In the genomic region with DNA sequence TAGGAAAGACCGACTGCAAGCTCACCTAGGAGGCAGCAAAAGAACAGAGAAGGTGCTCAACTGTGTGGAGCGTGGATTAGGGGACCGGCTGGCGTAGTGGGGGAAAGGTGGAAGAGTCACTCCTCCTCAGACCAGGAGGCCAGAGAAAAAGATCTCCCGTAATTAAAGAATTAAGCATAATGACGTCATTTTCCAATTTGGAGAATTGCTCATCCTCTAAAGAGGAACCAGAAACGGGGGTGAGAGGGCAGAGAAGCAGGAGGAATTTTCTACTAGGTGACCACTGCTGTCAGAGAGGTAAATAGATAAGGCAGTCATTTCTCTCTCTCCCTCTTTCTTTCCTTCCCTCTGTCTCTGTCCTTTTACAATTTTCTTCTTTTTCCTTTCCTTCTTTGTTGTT, we compare ENCODE assay signal across 32 mouse cellular contexts.
"Had no signal": no experiment of that assay in that cellular context is flagged by ENCODE, and none has a peak within 500 bp of the region (broad histone marks: within the 10 kb centered on the region; RNA-seq: fewer than 3 reads in every experiment).

No protein-coding gene starts in this region.

- ATAC-seq: liver, embryonic 12.5 days; liver, postnatal 0 days; lung, postnatal 0 days; midbrain, embryonic 13.5 days; midbrain, embryonic 15.5 days; midbrain, embryonic 16.5 days had no signal

- DNase-seq: left cerebral cortex, postnatal 4 days; liver; liver, embryonic 13.5 days; liver, postnatal 0 days; lung, adult 18-20 months; lung, adult 2 months; lung, embryonic 14.5 days; lung, postnatal 10 days; lung, postnatal 14 days; lung, postnatal 36 days; lung, postnatal 4 days; midbrain, embryonic 14.5 days had no signal

- H3K27me3 ChIP-seq: limb, embryonic 12.5 days; limb, embryonic 13.5 days; limb, embryonic 15.5 days; liver, embryonic 15.5 days; lung, embryonic 15.5 days; midbrain, embryonic 12.5 days; midbrain, embryonic 13.5 days had no signal

- H3K36me3 ChIP-seq: limb, embryonic 10.5 days; limb, embryonic 12.5 days; limb, embryonic 13.5 days; limb, embryonic 15.5 days; liver, embryonic 12.5 days; liver, embryonic 13.5 days; liver, embryonic 15.5 days; lung, embryonic 15.5 days; midbrain, embryonic 10.5 days; midbrain, embryonic 12.5 days; midbrain, embryonic 13.5 days; midbrain, embryonic 15.5 days had no signal

- H3K9ac ChIP-seq: limb, embryonic 12.5 days; limb, embryonic 13.5 days; limb, embryonic 15.5 days; liver, embryonic 12.5 days; liver, embryonic 13.5 days; liver, embryonic 14.5 days; liver, embryonic 15.5 days; liver, postnatal 0 days; lung, embryonic 14.5 days; lung, embryonic 15.5 days; midbrain, embryonic 12.5 days; midbrain, embryonic 13.5 days; midbrain, embryonic 15.5 days had no signal

- H3K27ac ChIP-seq: left cerebral cortex, adult 2 months; limb, embryonic 10.5 days; limb, embryonic 12.5 days; limb, embryonic 13.5 days; limb, embryonic 15.5 days; liver, embryonic 12.5 days; liver, embryonic 13.5 days; liver, embryonic 14.5 days; liver, embryonic 15.5 days; lung, embryonic 15.5 days; macrophage; midbrain, embryonic 10.5 days; midbrain, embryonic 12.5 days; midbrain, embryonic 13.5 days; midbrain, embryonic 15.5 days had no signal

- H3K4me2 ChIP-seq: limb, embryonic 12.5 days; limb, embryonic 13.5 days; limb, embryonic 15.5 days; liver, embryonic 11.5 days; liver, embryonic 12.5 days; liver, embryonic 13.5 days; liver, embryonic 15.5 days; lung, embryonic 14.5 days; lung, embryonic 15.5 days; midbrain, embryonic 11.5 days; midbrain, embryonic 12.5 days; midbrain, embryonic 13.5 days; midbrain, embryonic 15.5 days had no signal

- H3K4me1 ChIP-seq: limb, embryonic 13.5 days; lung, embryonic 15.5 days; midbrain, embryonic 10.5 days had no signal

- H3K4me3 ChIP-seq: left cerebral cortex, adult 2 months; limb, embryonic 10.5 days; limb, embryonic 12.5 days; limb, embryonic 13.5 days; limb, embryonic 15.5 days; liver, embryonic 12.5 days; liver, embryonic 13.5 days; liver, embryonic 15.5 days; lung, embryonic 15.5 days; megakaryocyte, embryonic 14.5 days; midbrain, embryonic 10.5 days; midbrain, embryonic 12.5 days; midbrain, embryonic 13.5 days; midbrain, embryonic 15.5 days; myocyte had no signal

- H3K9me3 ChIP-seq: limb, embryonic 15.5 days; liver, embryonic 12.5 days; liver, embryonic 13.5 days; liver, embryonic 15.5 days; lung, embryonic 15.5 days; midbrain, embryonic 10.5 days; midbrain, embryonic 12.5 days; midbrain, embryonic 13.5 days; midbrain, embryonic 15.5 days had no signal
